Comparison of ENCODE assay signal across 9 mouse cellular contexts in genomic region chr5:110376802-110377433, GRCm38 (mm10). TPM values are rescaled to one million over a fixed set of nuclear protein-coding genes. Genes with fewer than 3 reads are reported as not detected.
DNase-seq lines count a peak whose midpoint lies in the region; ATAC-seq lines count a peak whose summit lies in the region.
"Had no signal": no experiment of that assay in that cellular context is flagged by ENCODE, and none has a peak within 500 bp of the region (broad histone marks: within the 10 kb centered on the region; RNA-seq: fewer than 3 reads in every experiment).

No protein-coding gene starts in this region.

- H3K9me3 ChIP-seq in heart, embryonic 10.5 days: no peaks in the 10 kb centered on the region
- H3K9me3 ChIP-seq in intestine, embryonic 15.5 days: no peaks in the 10 kb centered on the region
- no peaks in the 10 kb centered on the region for H3K9me3 ChIP-seq in midbrain, embryonic 12.5 days
- H3K9me3 ChIP-seq: lung, embryonic 15.5 days had no signal

- H3K4me3 ChIP-seq in heart, embryonic 10.5 days: no peak overlapping the region
- H3K4me3 ChIP-seq in intestine, embryonic 15.5 days (replicated peaks): no peak overlapping the region
- no peak overlapping the region for H3K4me3 ChIP-seq in midbrain, embryonic 12.5 days
- H3K4me3 ChIP-seq: lung, embryonic 15.5 days had no signal

- H3K4me2 ChIP-seq in intestine, embryonic 15.5 days (replicated peaks): no peak overlapping the region
- no peak overlapping the region for H3K4me2 ChIP-seq in midbrain, embryonic 12.5 days (replicated peaks)
- H3K4me2 ChIP-seq: lung, embryonic 15.5 days had no signal

- intact Hi-C loops in left cerebral cortex, postnatal 4 days (cut with DNase I): no loop called here

- no peak overlapping the region for H3K9ac ChIP-seq in intestine, embryonic 15.5 days
- H3K9ac ChIP-seq in midbrain, embryonic 12.5 days (replicated peaks): no peak overlapping the region
- H3K9ac ChIP-seq: lung, embryonic 15.5 days had no signal

- DNase-seq in heart, adult 18-20 months: peak; percentile 47 to 87
- DNase-seq in heart, embryonic 10.5 days (ENCODE audit: low spot score): no peak
- DNase-seq in cerebellum, postnatal 10 days: peak; percentile 94 to 96
- peak; percentile 72 to 75 for DNase-seq in frontal cortex, postnatal 36 days (ENCODE audit: low spot score in 2 of 2)
- peak; percentile 89 for DNase-seq in left cerebral cortex, postnatal 4 days
- DNase-seq in spleen, adult 12 weeks (ENCODE audit: low spot score): peak; percentile 44

- ATAC-seq in intestine, embryonic 15.5 days: 0 out of 2 replicates have a peak, but pooled peaks have one; percentile 57
- peak; percentile 38 for ATAC-seq in midbrain, embryonic 12.5 days (ENCODE audit: low FRiP score, low read depth)

- H3K4me1 ChIP-seq in heart, embryonic 10.5 days: peaks cover 26% of the 10 kb centered on the region
- H3K4me1 ChIP-seq in intestine, embryonic 15.5 days (replicated peaks): no peaks in the 10 kb centered on the region
- no peaks in the 10 kb centered on the region for H3K4me1 ChIP-seq in midbrain, embryonic 12.5 days
- H3K4me1 ChIP-seq: lung, embryonic 15.5 days had no signal

- WGBS in heart, embryonic 10.5 days: 64% methylated on average over 8 of the region's 8 CpGs
- WGBS in intestine, embryonic 15.5 days: 59% methylated on average over 8 of the region's 8 CpGs
- WGBS in midbrain, embryonic 12.5 days: 59% methylated on average over 8 of the region's 8 CpGs

- no peak overlapping the region for H3K27ac ChIP-seq in heart, embryonic 10.5 days
- H3K27ac ChIP-seq in intestine, embryonic 15.5 days: no peak overlapping the region
- no peak overlapping the region for H3K27ac ChIP-seq in midbrain, embryonic 12.5 days (replicated peaks)

- 0 out of 2 replicates have a peak, but pooled peaks cover 4% of the 10 kb centered on the region for H3K27me3 ChIP-seq in heart, embryonic 10.5 days (ENCODE audit: insufficient read depth, poor library complexity, severe bottlenecking)
- H3K27me3 ChIP-seq in intestine, embryonic 15.5 days (replicated peaks): no peaks in the 10 kb centered on the region
- no peaks in the 10 kb centered on the region for H3K27me3 ChIP-seq in midbrain, embryonic 12.5 days
- H3K27me3 ChIP-seq: lung, embryonic 15.5 days had no signal

- H3K36me3 ChIP-seq in heart, embryonic 10.5 days: peaks cover 71% of the 10 kb centered on the region
- H3K36me3 ChIP-seq in intestine, embryonic 15.5 days: peaks cover 13% of the 10 kb centered on the region
- peaks cover 64% of the 10 kb centered on the region for H3K36me3 ChIP-seq in midbrain, embryonic 12.5 days

RNA-seq across cellular contexts. Expression of gene Lrcol1, which starts 32.4 kb away (rescaled TPM):
- total RNA-seq in heart, adult 18-20 months (2021): not detected
- not detected in 2 replicates for polyA plus RNA-seq in heart, embryonic 10.5 days (2016; fragmentation: Nextera tagmentation; extraction: Ambion mirVana)
- polyA plus RNA-seq in intestine, embryonic 15.5 days (2015; fragmentation: Nextera tagmentation; extraction: Ambion mirVana): not detected in 2 replicates
- total RNA-seq in left cerebral cortex, postnatal 4 days (2021): not detected
- polyA plus RNA-seq in midbrain, embryonic 12.5 days (2016; fragmentation: Nextera tagmentation; extraction: Ambion mirVana): not detected in 2 replicates

RNA-seq across cellular contexts. Expression of gene P2rx2, which starts 33.9 kb away (rescaled TPM):
- not detected for total RNA-seq in heart, adult 18-20 months (2021)
- polyA plus RNA-seq in heart, embryonic 10.5 days (2016; fragmentation: Nextera tagmentation; extraction: Ambion mirVana): 0.27 and 0.44 TPM in 2 replicates
- 0.61 and 1.4 TPM in 2 replicates for polyA plus RNA-seq in intestine, embryonic 15.5 days (2015; fragmentation: Nextera tagmentation; extraction: Ambion mirVana)
- 10 to 100 TPM; 12.5 to 15.0 TPM for total RNA-seq in left cerebral cortex, postnatal 4 days (2021)
- polyA plus RNA-seq in midbrain, embryonic 12.5 days (2016; fragmentation: Nextera tagmentation; extraction: Ambion mirVana): 1.2 and 1.7 TPM in 2 replicates
